Mouse (Mus musculus) retina, postnatal 7 days (tissue): Measurements from ENCODE around the gene Frmpd2.
"Not testable (repeated sequence)": the region's sequence is repeated elsewhere in the genome, so short reads cannot be mapped to it uniquely, and the experiment has no call there.

Experiments
- DNase-seq: peaks from one replicate; pipeline ENCODE4 v3.0.0-alpha.2; 2012; ENCODE audit warnings: low read depth, low spot score

Gene Frmpd2

DNA sequence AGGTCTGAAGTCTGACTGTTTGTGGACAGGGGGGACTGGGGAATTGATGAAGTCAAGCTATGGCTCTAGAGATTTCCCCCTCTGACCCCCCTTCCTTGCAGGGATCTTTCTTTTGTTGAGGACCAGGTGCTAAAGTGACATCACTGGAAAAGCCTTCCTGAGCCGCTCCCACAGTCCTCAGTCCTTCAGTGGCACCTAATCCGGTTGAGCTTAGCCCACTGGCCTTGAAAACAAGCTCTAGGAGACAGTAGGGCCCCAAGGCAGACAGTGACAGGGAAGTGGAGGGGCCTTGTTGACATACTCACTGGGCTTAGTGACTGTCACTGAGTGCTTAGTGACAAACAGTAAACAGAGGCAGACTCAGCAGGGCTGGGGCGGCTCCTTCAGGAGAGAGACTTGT is at the start of gene Frmpd2:
Gene Frmpd2, plus strand, starts transcription at position 366 of the 400 bp plus-strand sequence.
- DNase-seq: peak; percentile 67

- DNase-seq: no peak
Measured at GRCm38 (mm10) chr14:33423003-33423402, 48.5 kb upstream of the Frmpd2 start.

DNA sequence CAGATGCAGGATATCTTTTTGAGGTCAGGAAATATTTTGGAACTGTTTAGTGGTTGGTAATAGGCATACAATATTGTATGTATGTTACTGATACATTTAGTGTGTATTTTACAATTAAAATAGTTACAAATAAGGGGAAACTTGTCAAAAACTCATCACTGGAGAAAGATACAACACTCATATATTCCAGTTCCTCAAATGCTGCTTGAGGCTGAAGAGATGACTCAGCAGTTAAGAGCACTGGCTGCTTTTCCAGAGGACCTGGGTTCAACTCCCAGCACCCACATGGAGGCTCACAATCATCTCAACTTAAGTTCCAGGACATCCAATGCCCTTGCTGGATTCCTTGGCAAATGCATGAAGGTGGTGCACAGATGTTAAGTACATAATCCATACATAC is 47.4 kb upstream of the Frmpd2 start:
- no peak for DNase-seq

DNA sequence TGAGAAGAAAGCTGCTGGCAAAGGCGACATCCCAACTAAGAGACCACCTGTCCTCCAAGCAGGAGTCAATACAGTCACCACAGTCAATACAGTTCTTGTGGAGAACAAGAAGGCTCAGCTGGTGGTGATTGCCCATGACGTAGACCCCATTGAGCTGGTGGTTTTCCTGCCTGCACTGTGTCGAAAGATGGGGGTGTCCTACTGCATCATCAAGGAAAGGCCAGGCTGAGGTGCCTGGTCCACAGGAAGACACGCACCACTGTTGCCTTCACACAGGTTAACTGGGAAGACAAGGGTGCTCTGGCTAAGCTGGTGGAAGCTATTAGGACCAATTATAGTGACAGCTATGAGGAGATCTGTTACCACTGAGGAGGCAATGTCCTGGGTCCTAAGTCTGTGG is 39.0 kb upstream of the Frmpd2 start:
- not testable (repeated sequence) for DNase-seq

- no peak for DNase-seq
Measured at GRCm38 (mm10) chr14:33443780-33444179, 27.7 kb upstream of the Frmpd2 start.

DNA sequence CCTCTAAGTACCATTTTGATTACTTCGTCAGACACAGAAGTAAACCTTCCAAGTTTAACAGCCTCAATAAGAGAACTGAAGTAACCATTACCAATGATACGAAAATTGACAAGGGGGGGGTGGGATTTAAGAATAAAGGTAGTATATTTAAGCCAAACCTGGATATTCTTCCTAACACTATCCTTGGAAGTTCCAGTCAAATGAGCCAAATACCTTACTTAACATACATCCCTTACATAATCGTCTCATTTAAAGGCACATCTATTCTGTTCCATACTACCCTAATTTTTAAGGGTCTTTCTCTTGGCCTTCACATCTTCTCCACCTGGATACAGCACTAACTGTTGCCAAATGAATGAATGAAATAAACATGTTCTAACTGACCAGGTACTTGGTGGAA is 25.5 kb upstream of the Frmpd2 start:
- DNase-seq: no peak

- no peak for DNase-seq
Measured at GRCm38 (mm10) chr14:33446561-33447023, 24.9 kb upstream of the Frmpd2 start.

GRCm38 (mm10) chr14:33447027-33447569 is 24.4 kb upstream of the Frmpd2 start, which contains the start of gene Mapk8:
Gene Mapk8, minus strand, starts transcription at chr14:33447158.
- DNase-seq: peak; percentile 94

GRCm38 (mm10) chr14:33448276-33448675 is 23.2 kb upstream of the Frmpd2 start:
- no peak for DNase-seq

DNA sequence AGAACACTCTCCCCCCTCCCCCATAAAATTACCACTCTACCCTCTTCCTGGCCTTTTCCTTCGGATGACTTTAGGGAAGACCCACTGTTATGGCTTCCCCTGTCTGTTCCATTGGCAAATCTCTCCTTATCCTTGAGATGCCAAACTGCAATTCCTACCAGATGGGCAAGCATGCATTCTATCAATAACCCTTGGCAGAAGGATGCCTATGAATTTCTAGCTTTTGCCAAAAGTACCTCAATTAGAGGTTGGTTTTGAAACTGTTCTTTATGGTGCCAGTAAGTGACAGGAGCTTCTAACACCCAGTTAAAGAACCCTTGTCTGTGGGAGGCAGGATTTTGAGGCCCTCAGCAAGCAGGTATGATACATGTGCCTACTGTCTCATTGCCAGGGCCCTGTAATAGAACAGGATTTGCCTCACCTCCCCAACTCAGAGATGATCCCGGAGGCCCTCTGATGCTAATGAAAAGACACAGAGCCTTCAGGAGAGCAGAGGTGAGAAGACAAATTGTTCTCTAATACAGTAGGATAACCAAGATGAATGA is 22.1 kb upstream of the Frmpd2 start:
- no peak for DNase-seq

DNA sequence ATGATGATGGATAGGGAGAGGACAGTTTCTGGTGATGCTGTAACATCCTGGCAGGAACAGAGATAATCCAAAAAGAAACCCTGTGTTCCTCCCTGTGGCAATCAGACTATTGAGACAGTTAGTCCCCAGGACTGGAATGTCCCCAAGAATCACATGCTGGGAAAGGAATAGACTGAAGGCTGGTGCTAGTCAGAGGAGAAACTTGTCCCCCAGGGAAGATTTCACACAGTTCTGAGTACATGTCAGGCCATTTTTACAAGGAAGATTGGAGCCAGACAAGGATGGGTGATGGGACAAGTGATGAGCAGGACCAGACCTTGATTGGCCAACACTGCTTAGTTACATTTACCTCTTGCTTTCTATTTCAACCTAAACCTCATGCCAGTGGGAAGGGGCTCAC is 21.2 kb upstream of the Frmpd2 start:
- DNase-seq: no peak

DNA sequence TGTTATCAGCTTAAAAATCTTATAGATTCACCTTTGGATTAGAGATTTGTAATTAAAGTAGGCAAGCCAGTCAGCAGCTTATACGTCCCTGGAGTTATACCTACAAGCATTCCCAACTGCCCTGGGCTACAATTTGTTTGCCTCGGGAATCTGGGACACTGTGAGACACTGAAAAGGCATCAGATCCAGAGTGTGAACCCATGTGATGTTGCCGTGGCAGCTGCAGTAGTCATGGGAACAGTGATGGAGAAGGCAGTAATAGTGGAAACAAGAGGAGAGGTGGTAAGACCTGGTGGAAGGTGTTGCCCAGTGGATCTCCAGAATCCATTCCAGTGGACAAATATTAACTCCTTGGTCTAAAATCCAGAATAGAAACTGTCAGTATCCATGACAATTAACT is 7.8 kb upstream of the Frmpd2 start:
- DNase-seq: no peak

GRCm38 (mm10) chr14:33467766-33468165 is 3.7 kb upstream of the Frmpd2 start:
- no peak for DNase-seq

- DNase-seq: no peak
Measured at GRCm38 (mm10) chr14:33474461-33474860, 3.0 kb downstream of the Frmpd2 start.

DNA sequence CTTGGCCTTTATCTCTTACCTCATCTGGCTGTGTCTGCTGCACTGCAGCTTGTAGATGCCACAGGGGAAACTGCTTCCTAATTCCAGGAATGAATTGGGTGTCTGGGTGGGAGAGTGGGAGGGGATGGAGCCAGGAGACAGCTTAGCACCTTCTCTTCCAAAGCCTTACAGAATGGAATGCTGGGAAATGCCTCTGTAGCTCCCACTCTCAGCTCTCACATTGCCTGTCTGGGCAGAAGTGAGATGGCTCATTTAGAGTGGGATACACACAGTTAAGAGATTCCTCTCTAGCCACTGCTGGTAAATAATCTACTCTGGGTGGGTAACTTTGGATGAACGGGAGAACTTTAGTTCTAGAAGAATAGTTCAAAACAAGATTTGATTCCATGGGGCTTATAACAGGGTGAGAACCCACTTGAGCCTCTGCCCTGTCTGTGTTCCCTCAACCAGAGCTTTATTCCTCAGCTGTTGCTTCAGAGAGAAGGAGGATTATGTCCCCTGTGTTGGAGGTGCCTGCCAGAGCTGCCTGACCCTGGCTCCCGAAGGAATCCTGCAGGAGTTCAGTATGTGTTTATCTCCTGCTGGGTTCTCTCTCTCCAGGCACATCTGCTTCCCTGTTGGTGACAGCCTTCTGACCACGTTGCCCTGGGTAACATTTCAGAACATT is 4.7 kb downstream of the Frmpd2 start:
- DNase-seq: no peak

- no peak for DNase-seq
Measured at GRCm38 (mm10) chr14:33481991-33482390, 10.5 kb downstream of the Frmpd2 start.

- no peak for DNase-seq
Measured at GRCm38 (mm10) chr14:33487805-33488550, 16.5 kb downstream of the Frmpd2 start.

- DNase-seq: no peak
Measured at GRCm38 (mm10) chr14:33495226-33495625, 23.7 kb downstream of the Frmpd2 start.

- DNase-seq: no peak
Measured at GRCm38 (mm10) chr14:33497418-33497817, 25.9 kb downstream of the Frmpd2 start.

GRCm38 (mm10) chr14:33498849-33499248 is 27.4 kb downstream of the Frmpd2 start:
- no peak for DNase-seq

GRCm38 (mm10) chr14:33500631-33501030 is 29.1 kb downstream of the Frmpd2 start:
- no peak for DNase-seq

DNA sequence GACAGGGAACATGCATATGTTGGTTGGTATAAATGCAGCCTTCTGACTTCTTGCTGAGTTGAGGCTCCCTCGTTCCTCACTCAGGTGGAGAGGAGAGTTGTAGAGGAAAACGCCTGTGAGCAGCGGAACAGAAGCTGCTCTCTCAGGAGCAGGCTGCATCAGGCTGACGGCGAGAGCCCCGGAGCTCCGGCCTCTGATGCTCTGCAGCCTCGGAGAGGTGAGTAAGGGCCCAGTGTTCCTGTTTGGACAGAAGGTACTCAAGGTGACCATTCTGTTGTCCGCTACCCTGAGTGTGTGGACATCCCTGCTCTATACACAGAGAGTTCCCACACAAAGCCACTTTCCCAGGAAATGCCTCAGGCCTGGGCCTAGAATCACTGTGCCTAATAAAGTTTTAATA is 31.8 kb downstream of the Frmpd2 start:
- no peak for DNase-seq
